Mouse (Mus musculus) ovary, adult 18-20 months (tissue): ENCODE results near the gene Eef2k.

ENCODE experiments used
- DNase-seq: peaks from one replicate; pipeline ENCODE4 v3.0.0; 2022; ENCODE audit warnings: low spot score, mixed read lengths

Gene Eef2k

DNA sequence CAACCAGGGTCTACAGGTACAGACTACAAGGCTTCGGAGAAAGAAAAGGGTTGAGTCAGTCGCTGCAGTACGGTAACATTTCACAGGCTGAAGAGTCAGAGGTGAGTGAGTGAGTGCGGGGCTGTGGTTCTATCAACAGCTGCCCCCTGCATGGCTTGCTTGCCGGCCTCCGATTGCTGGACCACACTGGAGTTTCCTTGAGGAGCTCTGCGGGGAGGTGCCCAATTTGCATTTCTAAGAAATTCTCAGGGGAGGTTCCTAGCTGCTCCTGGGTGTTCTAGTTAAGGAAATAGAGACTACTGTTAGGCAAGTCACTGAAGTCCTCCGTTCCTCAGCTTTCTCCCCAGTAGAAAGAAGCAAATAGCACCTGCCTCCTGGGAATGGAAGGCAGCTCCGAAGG lies 2.1 kb downstream of the Eef2k start:
- no peak for DNase-seq

- DNase-seq = no peak
Observed at GRCm38 (mm10) chr7:120848831-120849512, 6.3 kb downstream of the Eef2k start.

DNA sequence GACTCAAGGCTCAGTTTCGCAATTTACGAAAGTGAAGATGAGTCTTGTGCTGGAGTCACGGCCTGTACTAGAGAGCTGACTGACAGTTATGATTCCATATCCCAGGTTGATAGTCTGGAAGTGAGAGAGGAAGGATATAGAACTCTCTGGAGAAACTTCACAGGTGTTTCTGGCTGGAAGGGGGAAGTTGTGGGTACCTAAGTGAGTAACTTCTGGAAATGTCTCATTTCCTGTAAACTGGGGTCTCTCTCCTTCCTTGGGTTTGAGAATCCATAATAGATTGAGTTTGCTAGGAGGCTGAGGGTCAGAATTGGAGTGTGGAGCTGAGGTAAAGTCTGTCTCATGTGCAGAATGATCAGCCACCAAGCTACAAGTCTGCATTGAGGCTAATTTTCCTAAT lies 7.5 kb downstream of the Eef2k start:
- DNase-seq = no peak

DNA sequence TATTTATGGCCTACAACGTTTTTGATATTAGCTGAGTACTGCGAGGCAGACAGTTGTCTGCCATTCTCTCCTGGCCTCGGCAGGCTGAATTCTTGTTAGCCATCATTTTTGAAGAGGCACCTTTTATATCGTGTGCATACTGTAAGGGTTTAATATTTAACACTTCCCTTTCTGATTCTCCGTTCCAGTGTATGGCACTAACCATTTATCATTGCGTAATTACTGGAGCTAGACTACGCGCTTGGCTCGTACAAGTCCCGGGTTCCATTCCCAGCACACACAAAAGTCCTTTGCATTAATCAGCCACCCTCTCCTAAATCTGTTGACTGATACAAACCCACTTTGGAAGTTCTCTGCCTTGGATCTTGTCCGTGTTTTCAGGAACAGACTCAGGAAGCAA lies 17.2 kb downstream of the Eef2k start:
- DNase-seq = no peak

DNA sequence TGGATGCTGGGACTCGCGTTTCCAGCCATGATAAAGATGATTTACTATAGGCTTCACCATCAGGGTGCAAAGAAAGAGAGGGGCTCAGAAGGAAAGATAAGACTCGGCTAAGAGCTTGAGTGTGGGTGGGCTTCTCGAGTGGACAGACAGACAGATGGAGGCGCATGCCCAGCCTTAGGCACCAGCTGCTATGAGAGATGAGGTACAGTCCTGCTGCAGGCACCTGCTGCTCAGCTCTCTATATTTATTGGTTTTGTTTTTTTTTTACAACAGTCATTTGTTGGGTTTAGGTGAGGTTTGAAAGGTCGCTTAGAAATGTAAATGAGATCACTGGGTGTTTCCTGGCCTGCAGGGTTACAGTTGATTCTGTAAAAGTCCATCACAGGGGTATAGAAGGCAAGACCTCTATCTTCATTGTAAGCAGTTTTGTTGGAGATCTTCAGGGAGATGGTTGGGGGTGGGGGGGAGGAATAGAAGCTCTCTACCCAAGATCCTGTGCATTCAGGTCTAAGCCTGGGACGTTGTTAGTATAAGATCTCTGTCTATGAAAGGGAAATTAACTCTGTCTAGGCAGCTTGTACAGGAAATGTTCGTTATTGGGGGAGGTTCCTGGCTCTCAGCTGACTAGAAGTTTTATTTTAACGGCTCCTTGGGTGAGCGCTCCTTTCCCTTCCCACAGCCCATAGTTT lies 18.3 kb downstream of the Eef2k start:
- DNase-seq = no peak

DNA sequence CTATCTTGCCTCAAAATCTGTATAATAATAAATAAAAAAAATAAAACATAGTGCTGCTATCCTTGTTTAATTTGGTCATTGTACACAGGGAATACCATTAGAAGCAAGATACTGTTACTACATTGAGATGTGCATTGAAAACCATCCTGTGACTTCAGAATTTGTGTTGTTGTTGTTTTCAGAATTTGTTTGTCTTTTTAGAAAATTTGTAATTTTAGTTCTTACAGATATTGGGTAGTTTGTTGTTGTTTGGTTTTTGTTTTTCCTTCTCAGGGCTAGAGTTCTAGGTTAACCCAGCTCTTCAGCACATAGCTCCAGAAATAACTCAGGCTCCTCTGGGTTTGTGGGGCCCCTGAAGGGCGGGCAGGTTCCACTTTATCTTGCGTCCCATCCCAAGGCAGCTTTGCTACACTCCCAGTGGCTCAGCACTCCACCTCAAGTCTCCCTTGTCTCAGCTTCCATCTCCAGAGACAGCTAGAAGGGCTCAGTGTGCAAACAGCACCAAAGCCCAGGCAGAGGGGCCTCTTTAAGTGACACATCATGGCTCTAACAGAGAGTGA lies 18.9 kb downstream of the Eef2k start:
- no peak for DNase-seq

- no peak for DNase-seq
Observed at GRCm38 (mm10) chr7:120862196-120862595, 19.6 kb downstream of the Eef2k start.

- no peak for DNase-seq
Observed at GRCm38 (mm10) chr7:120862626-120863025, 20.0 kb downstream of the Eef2k start.

DNA sequence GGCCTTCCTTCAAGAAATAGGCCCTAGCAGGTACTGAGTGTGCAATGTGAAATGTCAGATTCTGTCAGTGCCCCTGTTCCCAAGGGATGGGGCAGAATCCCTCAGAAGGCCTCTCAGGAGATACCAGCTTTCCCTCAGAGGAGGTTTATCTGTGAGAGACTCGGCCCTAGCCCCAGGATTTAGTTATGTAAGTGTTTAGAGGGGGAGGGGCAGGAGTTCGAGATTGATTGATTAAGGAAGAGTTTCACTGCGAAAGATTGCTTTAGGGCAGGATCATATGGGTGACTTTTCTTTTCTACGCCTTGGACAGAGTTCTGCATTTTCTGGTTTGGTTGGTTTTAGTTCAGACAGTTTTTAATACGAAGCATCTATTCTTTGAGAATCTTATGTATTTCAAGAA lies 20.8 kb downstream of the Eef2k start:
- DNase-seq = no peak

GRCm38 (mm10) chr7:120865100-120865499 lies 22.5 kb downstream of the Eef2k start:
- DNase-seq = no peak

- DNase-seq = no peak
Observed at GRCm38 (mm10) chr7:120865832-120866231, 23.2 kb downstream of the Eef2k start.

DNA sequence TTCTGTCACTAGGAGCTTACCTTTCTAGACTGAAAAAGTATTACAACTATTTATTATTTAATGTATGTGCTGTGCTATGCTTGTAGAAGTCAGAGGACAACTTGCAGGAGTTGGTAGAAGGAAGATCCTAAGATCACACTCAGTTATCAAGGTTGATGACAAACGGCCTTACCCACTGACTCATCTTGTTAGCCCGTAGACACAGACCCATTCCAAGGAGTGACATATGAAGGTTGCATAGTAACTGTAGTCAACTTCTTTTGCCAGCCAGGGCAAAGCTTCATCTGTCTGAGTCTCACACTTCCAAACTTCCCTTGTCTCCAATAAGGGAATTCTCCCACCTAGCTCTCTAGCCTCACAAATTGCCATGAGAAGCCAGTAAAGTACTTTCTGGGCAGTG lies 24.1 kb downstream of the Eef2k start:
- DNase-seq = no peak

- no peak for DNase-seq
Observed at GRCm38 (mm10) chr7:120867720-120868119, 25.1 kb downstream of the Eef2k start.

GRCm38 (mm10) chr7:120869883-120870282 lies 27.3 kb downstream of the Eef2k start:
- no peak for DNase-seq

- DNase-seq = no peak
Observed at GRCm38 (mm10) chr7:120870431-120871008, 27.9 kb downstream of the Eef2k start.

DNA sequence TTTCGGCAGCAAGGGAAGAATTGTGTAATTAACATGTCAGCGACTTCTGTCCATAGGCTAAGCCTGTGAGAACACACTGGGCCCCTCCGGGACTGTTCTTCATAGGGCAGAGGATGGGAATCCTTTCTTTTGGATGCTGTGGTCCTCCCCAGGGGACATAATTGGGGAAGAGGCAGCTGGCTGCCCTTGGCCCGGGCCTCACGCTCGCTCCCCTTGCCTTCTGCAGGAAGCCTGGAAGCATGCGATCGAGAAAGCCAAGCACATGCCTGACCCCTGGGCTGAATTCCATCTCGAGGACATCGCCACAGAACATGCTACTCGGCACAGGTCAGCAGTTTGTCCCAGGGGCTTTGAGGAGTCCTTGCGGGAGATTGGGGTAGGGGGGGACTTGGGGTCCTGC lies 30.5 kb downstream of the Eef2k start:
- DNase-seq = no peak

GRCm38 (mm10) chr7:120874021-120874420 lies 31.4 kb downstream of the Eef2k start:
- DNase-seq = no peak

GRCm38 (mm10) chr7:120874764-120875539 lies 32.3 kb downstream of the Eef2k start:
- DNase-seq = no peak

- no peak for DNase-seq
Observed at GRCm38 (mm10) chr7:120875540-120876388, 33.1 kb downstream of the Eef2k start.

- no peak for DNase-seq
Observed at GRCm38 (mm10) chr7:120878271-120878670, 35.6 kb downstream of the Eef2k start.

- DNase-seq = no peak
Observed at GRCm38 (mm10) chr7:120879972-120880371, 37.3 kb downstream of the Eef2k start.
